Mouse (Mus musculus) cortical plate, adult 2 months (tissue): ENCODE results near the gene Tnpo3. TPM values are rescaled to one million over a fixed set of nuclear protein-coding genes. Genes with fewer than 3 reads are reported as not detected.

Experiments used
- H3K27ac ChIP-seq: fragments of 200-500 bp; 2 replicates; pipeline ENCODE4 v1.5.1; 2012; ENCODE audit warnings: low read length, control low read depth, inconsistent platforms; ENCODE audit not compliant: insufficient read depth
- H3K4me1 ChIP-seq: fragments of 200-500 bp; 2 replicates; pipeline ENCODE4 v1.6.1; 2011; ENCODE audit warnings: low read length; ENCODE audit not compliant: control insufficient read depth, insufficient read depth
- H3K4me3 ChIP-seq: fragments of 200-500 bp; 2 replicates; pipeline ENCODE4 v1.5.1; 2011; ENCODE audit warnings: mild to moderate bottlenecking, low read length, control low read depth; ENCODE audit not compliant: insufficient read depth
- CTCF ChIP-seq: fragments of 200-500 bp; IDR thresholded peaks from 2 replicates; pipeline ENCODE4 v1.5.1; 2011; ENCODE audit warnings: mild to moderate bottlenecking, control low read depth, low read length; ENCODE audit not compliant: insufficient read depth; ENCODE audit errors: extremely low read depth
- POLR2A ChIP-seq: fragments of 200-500 bp; IDR thresholded peaks from 2 replicates; pipeline ENCODE4 v1.6.1; 2011; ENCODE audit warnings: mild to moderate bottlenecking, low read length, control low read depth; ENCODE audit not compliant: insufficient read depth; ENCODE audit errors: extremely low read depth
- polyA plus RNA-seq: library from polyadenylated mRNA; depleted of rRNA; stranded (reverse); fragments of >200 nt; gene quantifications from 2 replicates; pipeline ENCODE4 v1.2.3, GENCODE M21; 2012

The Tnpo3 gene
- polyA plus RNA-seq, 1 experiment = 52.4 TPM

- Histone ChIP-seq H3K4me3 (no peak overlapping the region), H3K27ac (no peak overlapping the region), H3K4me1 (no peaks in the 10 kb centered on the region)
- TF ChIP-seq POLR2A (no peak), CTCF (no peak)
Observed at GRCm38 (mm10) chr6:29637397-29638373, 28.0 kb upstream of the Tnpo3 start.

GRCm38 (mm10) chr6:29636322-29637092 lies 26.8 kb upstream of the Tnpo3 start:
- TF ChIP-seq CTCF (no peak), POLR2A (no peak)
- Histone ChIP-seq H3K27ac (no peak overlapping the region), H3K4me3 (no peak overlapping the region), H3K4me1 (no peaks in the 10 kb centered on the region)

GRCm38 (mm10) chr6:29634537-29634936 lies 24.9 kb upstream of the Tnpo3 start:
- no peak overlapping the region for H3K4me3 ChIP-seq

GRCm38 (mm10) chr6:29632552-29633292 lies 23.0 kb upstream of the Tnpo3 start:
- no peaks in the 10 kb centered on the region for H3K4me1 ChIP-seq
- no peak overlapping the region for H3K4me3 ChIP-seq
- no peak overlapping the region for H3K27ac ChIP-seq
- TF ChIP-seq CTCF = no peak
- TF ChIP-seq POLR2A = no peak

More at GRCm38 (mm10) chr6:29634537-29634936, 24.9 kb upstream of the Tnpo3 start:
- TF ChIP-seq CTCF = no peak
- no peak overlapping the region for H3K27ac ChIP-seq
- H3K4me1 ChIP-seq = no peaks in the 10 kb centered on the region

GRCm38 (mm10) chr6:29631751-29632551 lies 22.3 kb upstream of the Tnpo3 start:
- Histone ChIP-seq H3K27ac (no peak overlapping the region), H3K4me3 (no peak overlapping the region), H3K4me1 (no peaks in the 10 kb centered on the region)
- TF ChIP-seq CTCF (no peak), POLR2A (no peak)

GRCm38 (mm10) chr6:29630216-29630615 lies 20.5 kb upstream of the Tnpo3 start:
- Histone ChIP-seq H3K4me3 (no peak overlapping the region), H3K4me1 (no peaks in the 10 kb centered on the region), H3K27ac (no peak overlapping the region)
- TF ChIP-seq CTCF = no peak
- no peak for TF ChIP-seq POLR2A

- Histone ChIP-seq H3K4me1 (no peaks in the 10 kb centered on the region), H3K27ac (no peak overlapping the region), H3K4me3 (no peak overlapping the region)
- no peak for TF ChIP-seq POLR2A
- TF ChIP-seq CTCF = no peak
Observed at GRCm38 (mm10) chr6:29627756-29628155, 18.1 kb upstream of the Tnpo3 start.

GRCm38 (mm10) chr6:29623857-29624256 lies 14.2 kb upstream of the Tnpo3 start:
- Histone ChIP-seq H3K4me3 (no peak overlapping the region), H3K27ac (no peak overlapping the region), H3K4me1 (no peaks in the 10 kb centered on the region)
- no peak for TF ChIP-seq CTCF
- no peak for TF ChIP-seq POLR2A

GRCm38 (mm10) chr6:29622273-29622672 lies 12.6 kb upstream of the Tnpo3 start:
- Histone ChIP-seq H3K27ac (no peak overlapping the region), H3K4me1 (no peaks in the 10 kb centered on the region), H3K4me3 (no peak overlapping the region)
- no peak for TF ChIP-seq CTCF
